Mouse (Mus musculus) C2C12 (cell line): ENCODE measurements around the gene Podnl1. TPM values are rescaled to one million over a fixed set of nuclear protein-coding genes. Genes with fewer than 3 reads are reported as not detected.

Experiments used
- H3K27me3 ChIP-seq: one replicate; pipeline ENCODE4 v1.6.1; 2011; ENCODE audit not compliant: control insufficient read depth, insufficient read depth, insufficient read length
- H3K36me3 ChIP-seq: one replicate; pipeline ENCODE4 v1.6.1; 2011; ENCODE audit not compliant: control insufficient read depth, insufficient read depth
- H3K4me3 ChIP-seq: one replicate; pipeline ENCODE4 v1.5.1; 2011; ENCODE audit warnings: mild to moderate bottlenecking, control low read depth; ENCODE audit not compliant: poor library complexity, insufficient read depth, severe bottlenecking
- H3K79me2 ChIP-seq: one replicate; pipeline ENCODE4 v1.6.1; 2011; ENCODE audit not compliant: control insufficient read depth, insufficient read depth
- H3K79me3 ChIP-seq: one replicate; pipeline ENCODE4 v1.6.1; 2011; ENCODE audit warnings: low read depth, control low read depth
- H3ac ChIP-seq: one replicate; pipeline ENCODE3; 2011; ENCODE audit warnings: low read depth; ENCODE audit not compliant: control insufficient read depth, insufficient read length
- CEBPB ChIP-seq: IDR thresholded peaks from one replicate; pipeline ENCODE4 v1.6.1; 2011; ENCODE audit warnings: low read depth, mild to moderate bottlenecking, control low read depth, moderate library complexity
- CTCF ChIP-seq: IDR thresholded peaks from one replicate; pipeline ENCODE4 v1.5.1; 2011; ENCODE audit not compliant: control insufficient read depth, insufficient read depth, insufficient read length
- FOSL1 ChIP-seq: IDR thresholded peaks from one replicate; pipeline ENCODE4 v1.8.0; 2011; ENCODE audit warnings: mild to moderate bottlenecking, low read length; ENCODE audit not compliant: poor library complexity, insufficient read depth, severe bottlenecking
- MAX ChIP-seq: IDR thresholded peaks from one replicate; pipeline ENCODE4 v1.6.1; 2011; ENCODE audit warnings: mild to moderate bottlenecking, control low read depth
- MYOD1 ChIP-seq: IDR thresholded peaks from one replicate; pipeline ENCODE4 v1.6.1; 2011; ENCODE audit warnings: low read depth; ENCODE audit not compliant: control insufficient read depth, insufficient read length
- MYOG ChIP-seq: IDR thresholded peaks from one replicate; pipeline ENCODE4 v1.6.1; 2011; ENCODE audit not compliant: control insufficient read depth, insufficient read length; ENCODE audit errors: extremely low read depth
- USF1 ChIP-seq: IDR thresholded peaks from one replicate; pipeline ENCODE4 v1.6.1; 2011; ENCODE audit warnings: low read depth, mild to moderate bottlenecking, control low read depth, moderate library complexity
- polyA plus RNA-seq: library from polyadenylated mRNA; unstranded; fragments of >200 nt; fragmentation: generic; extraction: Trizol; gene quantifications from one replicate; pipeline ENCODE4 v1.2.1, GENCODE M21; 2012; ENCODE audit warnings: missing spikeins

The Podnl1 gene
- polyA plus RNA-seq, 1 experiment = 10.3 TPM

DNA sequence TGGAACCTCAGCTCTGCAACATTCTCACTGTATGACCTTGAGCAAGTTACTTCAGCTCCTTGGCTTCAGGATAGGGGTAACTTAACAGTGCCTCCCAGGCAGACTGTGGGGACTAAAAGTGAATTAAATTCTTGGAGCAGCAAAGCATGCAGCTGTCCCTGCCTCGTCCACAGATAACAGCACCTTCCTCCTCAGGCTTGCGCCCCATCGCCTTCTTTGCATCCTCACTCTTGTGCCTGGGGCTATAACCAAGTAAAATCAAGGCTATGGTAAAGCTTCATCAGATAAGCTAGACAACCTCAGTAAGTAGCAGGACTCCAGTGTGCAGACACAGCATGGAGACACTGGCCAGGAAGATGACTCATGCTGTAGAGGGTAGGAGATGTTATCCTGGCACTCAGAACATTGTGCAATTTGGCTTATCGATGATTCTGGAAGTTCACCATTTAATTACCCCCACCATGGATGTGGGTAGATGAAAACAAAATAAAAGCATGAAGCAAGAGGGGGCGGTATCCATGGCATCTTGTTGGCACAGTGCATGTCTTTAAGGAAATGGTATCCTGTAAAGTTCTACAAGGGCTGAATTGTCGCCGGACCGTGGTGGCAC, 19.0 kb downstream of the Podnl1 start:
- TF ChIP-seq CEBPB (peak; percentile 83), FOSL1 (no peak), USF1 (no peak), MYOD1 (peak; percentile 11)
- Histone ChIP-seq H3K36me3 (peaks cover 27% of the 10 kb centered on the region), H3ac (no peak overlapping the region), H3K79me2 (peaks cover 15% of the 10 kb centered on the region), H3K79me3 (peaks cover 2% of the 10 kb centered on the region), H3K27me3 (no peaks in the 10 kb centered on the region), H3K4me3 (no peak overlapping the region)

DNA sequence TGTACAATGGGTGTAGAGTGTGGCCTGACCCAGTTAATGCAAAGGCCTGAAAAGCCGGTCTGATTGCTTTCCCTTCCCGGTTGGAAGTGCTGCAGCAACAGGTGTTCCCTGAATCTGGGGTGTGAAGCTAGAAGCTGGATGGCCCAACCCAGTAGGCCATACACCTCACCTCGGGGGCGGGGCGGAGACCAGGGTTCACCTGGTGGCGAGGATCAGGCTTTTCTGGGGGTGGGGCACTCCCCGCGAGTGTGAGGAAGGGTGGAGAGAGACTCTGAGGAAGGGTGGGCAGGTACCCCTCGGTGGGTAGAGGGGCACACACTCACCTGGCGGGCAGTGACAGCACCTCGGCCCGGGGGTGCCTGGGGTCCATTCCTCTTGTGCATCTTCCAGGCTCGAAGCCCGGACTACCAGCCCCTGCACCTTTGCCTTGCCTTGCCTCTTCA, 21.6 kb downstream of the Podnl1 start:
- TF ChIP-seq MYOD1 (no peak), CTCF (no peak), MYOG (no peak), USF1 (no peak), FOSL1 (no peak), CEBPB (no peak), MAX (no peak)
- peaks cover 13% of the 10 kb centered on the region for H3K36me3 ChIP-seq
- peaks cover 2% of the 10 kb centered on the region for H3K79me3 ChIP-seq
- H3K27me3 ChIP-seq = no peaks in the 10 kb centered on the region
- H3ac ChIP-seq = peak overlapping the region; percentile 78
- H3K79me2 ChIP-seq = peaks cover 15% of the 10 kb centered on the region
- peak overlapping the region; percentile 70 for H3K4me3 ChIP-seq

DNA sequence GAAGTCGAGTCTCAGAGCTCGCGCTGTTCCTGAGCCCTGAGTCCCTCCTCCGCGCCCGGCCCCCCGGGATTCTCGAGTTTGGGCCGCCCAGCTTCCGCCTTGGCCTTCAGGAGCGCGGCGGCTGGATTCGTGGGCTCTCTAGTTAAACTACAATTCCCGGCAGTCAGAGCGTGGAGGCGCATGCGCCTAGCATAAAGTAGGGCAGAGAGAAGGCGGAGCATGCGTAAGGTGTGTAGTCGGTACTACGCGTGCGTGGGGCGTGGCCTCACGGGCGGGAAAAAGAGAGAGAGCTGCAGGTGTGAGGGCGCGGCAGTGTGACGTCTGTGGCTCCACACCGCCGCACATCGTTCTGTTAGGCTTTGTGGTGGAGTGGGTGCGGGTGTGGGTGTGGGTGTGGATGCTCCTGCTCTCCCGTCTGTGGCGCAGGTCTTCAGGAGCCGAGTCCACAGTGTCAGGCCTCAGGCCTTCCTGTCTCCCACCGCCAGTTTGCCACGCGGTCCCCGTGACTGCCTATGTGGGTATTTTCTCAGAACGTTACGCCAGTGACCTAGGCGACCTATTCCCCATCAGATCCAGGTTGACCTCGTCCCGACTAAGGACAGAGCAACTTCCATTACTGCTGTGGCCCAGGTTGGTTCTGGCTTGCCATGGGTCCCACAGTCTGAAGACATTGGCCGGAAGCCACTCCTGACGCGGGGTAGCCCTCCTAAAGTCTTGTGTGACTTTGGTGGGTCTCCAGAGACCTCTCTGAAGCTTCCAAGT, 22.2 kb downstream of the Podnl1 start, which contains the start of the genes Cc2d1a and 4930432K21Rik:
Gene Cc2d1a, minus strand, starts transcription at position 168 of the 762 bp plus-strand sequence.
Gene 4930432K21Rik, plus strand, starts transcription at position 257 of the 762 bp plus-strand sequence.
- no peaks in the 10 kb centered on the region for H3K27me3 ChIP-seq
- H3K36me3 ChIP-seq = peaks cover 7% of the 10 kb centered on the region

DNA sequence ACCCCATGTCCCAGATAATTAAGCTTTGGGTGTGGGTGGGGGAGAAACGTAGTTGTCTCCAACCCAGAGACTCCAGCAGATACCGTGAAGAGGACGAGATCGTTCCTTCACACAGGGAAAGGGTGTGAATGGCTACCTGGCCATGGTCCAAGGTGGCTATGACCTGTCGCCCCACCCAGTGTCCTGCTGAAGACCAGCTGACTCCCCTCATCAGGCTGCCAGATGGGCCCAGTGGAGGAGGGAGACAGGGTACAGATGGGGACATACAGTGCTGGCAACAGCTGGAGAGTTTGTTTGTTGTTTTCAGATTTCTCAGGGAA, 22.7 kb downstream of the Podnl1 start:
- Histone ChIP-seq H3ac (no peak overlapping the region), H3K4me3 (no peak overlapping the region), H3K79me2 (peaks cover 15% of the 10 kb centered on the region), H3K36me3 (peaks cover 2% of the 10 kb centered on the region), H3K79me3 (peaks cover 2% of the 10 kb centered on the region), H3K27me3 (no peaks in the 10 kb centered on the region)
- TF ChIP-seq CTCF = no peak
- TF ChIP-seq MYOG = no peak
- TF ChIP-seq MAX = no peak
- no peak for TF ChIP-seq MYOD1
- TF ChIP-seq USF1 = no peak

More for the DNA sequence above, 22.2 kb downstream of the Podnl1 start, which contains the start of the genes Cc2d1a and 4930432K21Rik:
- Histone ChIP-seq H3K79me2 (peaks cover 15% of the 10 kb centered on the region), H3K79me3 (peaks cover 2% of the 10 kb centered on the region), H3ac (peak within 1 kb of the TSS; percentile 78), H3K4me3 (peak within 1 kb of the TSS; percentile 70)
- TF ChIP-seq USF1 = no peak
- TF ChIP-seq MYOD1 = no peak
- no peak for TF ChIP-seq CTCF
- peak; percentile 87 for TF ChIP-seq MAX

DNA sequence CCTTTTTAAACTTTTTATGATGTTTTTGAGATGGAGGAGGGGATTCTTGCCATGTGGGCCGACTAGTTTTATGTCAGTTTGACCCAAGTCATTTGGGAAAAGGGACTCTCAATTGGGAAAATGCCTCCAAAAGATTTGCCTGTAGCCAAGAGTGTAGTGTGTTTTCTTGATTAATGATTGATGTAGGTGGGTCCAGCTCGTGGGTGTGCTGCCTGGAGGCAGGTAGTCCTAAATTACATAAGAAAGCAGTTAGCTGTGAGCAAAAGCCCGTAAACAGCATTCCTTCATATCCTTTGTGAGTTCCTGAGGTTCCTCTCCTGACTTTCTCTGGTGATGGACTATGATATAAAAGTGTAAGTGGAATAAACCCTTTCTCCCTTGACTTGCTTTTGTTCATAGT, 23.4 kb downstream of the Podnl1 start:
- Histone ChIP-seq H3K36me3 (no peaks in the 10 kb centered on the region), H3K4me3 (no peak overlapping the region)
- TF ChIP-seq MYOD1 = no peak
- no peak for TF ChIP-seq CEBPB
- TF ChIP-seq USF1 = no peak
- no peak for TF ChIP-seq MYOG
- TF ChIP-seq FOSL1 = no peak
- TF ChIP-seq MAX = no peak
- TF ChIP-seq CTCF = no peak

DNA sequence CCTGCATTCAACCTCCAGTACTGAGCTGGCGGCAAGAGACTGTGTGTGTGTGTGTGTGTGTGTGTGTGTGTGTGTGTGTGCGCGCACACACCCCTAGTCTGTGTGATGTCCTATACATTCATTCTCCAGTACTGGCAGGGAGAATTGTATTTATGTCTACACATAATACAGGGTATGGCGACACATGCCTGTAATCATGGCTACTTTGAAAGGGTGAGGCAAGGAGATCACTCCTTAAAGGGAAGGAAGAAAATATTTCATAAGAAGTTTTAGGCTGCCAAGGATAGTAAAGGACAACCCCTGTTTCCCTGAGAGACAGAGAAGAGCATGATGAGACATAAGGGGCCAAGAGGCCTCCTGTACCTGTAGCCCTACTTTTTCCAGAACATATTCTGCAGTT, 31.8 kb downstream of the Podnl1 start:
- Histone ChIP-seq H3K36me3 (no peaks in the 10 kb centered on the region), H3K79me2 (no peaks in the 10 kb centered on the region), H3K4me3 (no peak overlapping the region), H3K27me3 (no peaks in the 10 kb centered on the region), H3K79me3 (no peaks in the 10 kb centered on the region), H3ac (no peak overlapping the region)
- no peak for TF ChIP-seq CEBPB
- TF ChIP-seq MYOG = no peak
- no peak for TF ChIP-seq MAX
- TF ChIP-seq FOSL1 = no peak
- TF ChIP-seq MYOD1 = no peak
- no peak for TF ChIP-seq CTCF
- no peak for TF ChIP-seq USF1

More for the DNA sequence above, 23.4 kb downstream of the Podnl1 start:
- Histone ChIP-seq H3K79me3 (peaks cover 2% of the 10 kb centered on the region), H3K27me3 (no peaks in the 10 kb centered on the region), H3ac (no peak overlapping the region), H3K79me2 (peaks cover 15% of the 10 kb centered on the region)
